In genomic region chr1:164973341-164973740, GRCm38 (mm10) we compare ENCODE assay signal across 21 mouse cellular contexts. TPM values are rescaled to one million over a fixed set of nuclear protein-coding genes. Genes with fewer than 3 reads are reported as not detected.
"Had no signal": no experiment of that assay in that cellular context is flagged by ENCODE, and none has a peak within 500 bp of the region (broad histone marks: within the 10 kb centered on the region; RNA-seq: fewer than 3 reads in every experiment).

No protein-coding gene starts in this region.

- H3K9ac ChIP-seq: liver, embryonic 13.5 days; liver, embryonic 15.5 days; liver, postnatal 0 days; lung, embryonic 15.5 days; midbrain, embryonic 12.5 days; neural tube, embryonic 12.5 days had no signal

- H3K4me1 ChIP-seq: liver, embryonic 13.5 days; liver, embryonic 15.5 days; lung, embryonic 15.5 days; neural tube, embryonic 12.5 days had no signal

- H3K4me2 ChIP-seq: liver, embryonic 11.5 days; liver, embryonic 13.5 days; liver, embryonic 15.5 days; lung, embryonic 15.5 days; midbrain, embryonic 12.5 days; neural tube, embryonic 12.5 days had no signal

- H3K4me3 ChIP-seq: liver, embryonic 13.5 days; liver, embryonic 15.5 days; lung, embryonic 15.5 days; midbrain, embryonic 12.5 days; neural tube, embryonic 12.5 days had no signal

- DNase-seq: liver, embryonic 13.5 days; liver, postnatal 0 days; lung, adult 2 months; lung, postnatal 14 days; lung, postnatal 36 days; retina, postnatal 1 day; right cerebral cortex, adult 18-20 months; right cerebral cortex, postnatal 25 days; right cerebral cortex, postnatal 4 days; spleen, adult 18-20 months had no signal

- H3K27me3 ChIP-seq: liver, embryonic 13.5 days; liver, embryonic 15.5 days; lung, embryonic 15.5 days; midbrain, embryonic 12.5 days; neural tube, embryonic 12.5 days had no signal

- H3K27ac ChIP-seq: liver, embryonic 13.5 days; liver, embryonic 15.5 days; lung, embryonic 15.5 days; macrophage; neural tube, embryonic 12.5 days had no signal

- ATAC-seq: liver, postnatal 0 days; lung, postnatal 0 days had no signal

- H3K9me3 ChIP-seq: liver, embryonic 13.5 days; liver, embryonic 15.5 days; lung, embryonic 15.5 days; midbrain, embryonic 12.5 days; neural tube, embryonic 12.5 days had no signal

- H3K36me3 ChIP-seq: liver, embryonic 13.5 days; liver, embryonic 15.5 days; lung, embryonic 15.5 days; midbrain, embryonic 12.5 days; neural tube, embryonic 12.5 days had no signal

RNA-seq across cellular contexts. Expression of gene Xcl1, which starts 38.0 kb away (rescaled TPM):
- total RNA-seq: neutrophil, adult 5-6 weeks had no signal
- polyA plus RNA-seq: liver, embryonic 11.5 days; liver, embryonic 13.5 days; liver, embryonic 15.5 days; lung, postnatal 0 days; macrophage; midbrain, embryonic 12.5 days; neural tube, embryonic 12.5 days; neural tube, embryonic 14.5 days; stomach, embryonic 14.5 days; stomach, embryonic 16.5 days had no signal
